Comparison of ENCODE assay signal across 9 mouse cellular contexts in the genomic region with DNA sequence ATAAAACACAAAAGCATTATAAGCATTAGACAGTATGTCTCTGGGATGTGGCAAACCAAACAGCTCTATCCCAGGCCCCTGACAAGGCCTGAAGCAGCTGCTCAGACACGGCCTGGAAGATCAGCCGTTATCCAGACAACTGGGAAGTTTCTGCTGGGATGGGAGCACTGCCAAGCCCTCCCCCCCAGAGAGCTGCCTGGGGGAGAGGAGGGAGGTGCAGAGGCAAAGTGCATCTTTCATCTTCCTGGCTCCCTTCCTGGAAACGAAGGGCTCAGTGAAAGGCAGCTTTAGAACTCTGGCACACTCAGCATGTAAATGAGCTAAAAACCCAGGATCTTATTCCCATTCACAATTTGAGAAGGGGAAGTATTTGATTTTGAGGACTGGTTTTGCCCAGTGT. TPM values are rescaled to one million over a fixed set of nuclear protein-coding genes. Genes with fewer than 3 reads are reported as not detected.
DNase-seq lines count a peak whose midpoint lies in the region; ATAC-seq and TF ChIP-seq lines count a peak whose summit lies in the region.
"Had no signal": no experiment of that assay in that cellular context is flagged by ENCODE, and none has a peak within 500 bp of the region (broad histone marks: within the 10 kb centered on the region; RNA-seq: fewer than 3 reads in every experiment).

No protein-coding gene starts in this region.

- no peaks in the 10 kb centered on the region for H3K27me3 ChIP-seq in heart, embryonic 12.5 days (replicated peaks)
- H3K27me3 ChIP-seq in limb, embryonic 14.5 days (ENCODE audit: control insufficient read depth, insufficient read depth, low read length), result no peaks in the 10 kb centered on the region

- H3K9me3 ChIP-seq in heart, embryonic 12.5 days (replicated peaks), result no peaks in the 10 kb centered on the region
- H3K9me3 ChIP-seq in limb, embryonic 14.5 days (ENCODE audit: control insufficient read depth, low read length), result no peaks in the 10 kb centered on the region

- WGBS in heart, embryonic 12.5 days, result 48% methylated on average over 3 of the region's 3 CpGs
- WGBS in limb, embryonic 14.5 days, result 28% methylated on average over 3 of the region's 3 CpGs

- H3K4me1 ChIP-seq in heart, embryonic 12.5 days (replicated peaks), result peaks cover 17% of the 10 kb centered on the region; the same call in 1 of the 2 replicates
- H3K4me1 ChIP-seq in limb, embryonic 14.5 days (ENCODE audit: control insufficient read depth, insufficient read depth, low read length), result no peaks in the 10 kb centered on the region; the same call in none of the 2 replicates

- no peak overlapping the region for H3K9ac ChIP-seq in heart, embryonic 12.5 days
- H3K9ac ChIP-seq in limb, embryonic 14.5 days (ENCODE audit: low read depth, low read length, severe bottlenecking), result no peak overlapping the region
- H3K9ac ChIP-seq: liver, embryonic 14.5 days had no signal

- ATAC-seq in heart, embryonic 12.5 days (ENCODE audit: insufficient number of reproducible peaks, low FRiP score), result no peak
- peak; percentile 45; the same call in 1 of the 2 replicates for ATAC-seq in limb, embryonic 14.5 days (ENCODE audit: low FRiP score, low read depth)

- H3K4me2 ChIP-seq in heart, embryonic 12.5 days, result no peak overlapping the region
- H3K4me2 ChIP-seq in limb, embryonic 14.5 days (replicated peaks; ENCODE audit: low read depth, low read length, severe bottlenecking), result no peak overlapping the region

- no peak for TF ChIP-seq POLR2A in limb, embryonic 14.5 days (IDR thresholded peaks at IDR 0.05; ENCODE audit: borderline replicate concordance, extremely low read depth, insufficient read depth, insufficient read length)

- H3K4me3 ChIP-seq in heart, embryonic 12.5 days, result no peak overlapping the region
- no peak overlapping the region for H3K4me3 ChIP-seq in limb, embryonic 14.5 days (replicated peaks; ENCODE audit: low read length)

- DNase-seq in heart, adult 18-20 months, result peak; percentile 74 to 84
- DNase-seq in adrenal gland, adult 8-10 months, result peak; percentile 73
- peak; percentile 71 to 75 for DNase-seq in frontal cortex, postnatal 14 days (ENCODE audit: low spot score in 2 of 2)
- DNase-seq in kidney, adult 18-20 months, result peak; percentile 82
- peak; percentile 74 for DNase-seq in limb, embryonic 14.5 days (ENCODE audit: low spot score)
- peak; percentile 76 for DNase-seq in right cerebral cortex, postnatal 4 days
- DNase-seq in retina, postnatal 1 day, result no peak

- H3K27ac ChIP-seq in heart, embryonic 12.5 days (ENCODE audit: poor library complexity, severe bottlenecking), result no peak overlapping the region
- H3K27ac ChIP-seq in limb, embryonic 14.5 days (replicated peaks; ENCODE audit: low read depth, low read length), result no peak overlapping the region

- peaks cover 65% of the 10 kb centered on the region for H3K36me3 ChIP-seq in heart, embryonic 12.5 days
- peaks cover 56% of the 10 kb centered on the region for H3K36me3 ChIP-seq in limb, embryonic 14.5 days (ENCODE audit: control insufficient read depth, insufficient read depth, low read length)

RNA-seq across cellular contexts. Expression of a gene that starts 9.3 kb away (rescaled TPM):
- 1 to 10 TPM; 5.6 TPM for total RNA-seq in heart, adult 18-20 months (2021)
- 17.8 and 19.1 TPM in 2 replicates for polyA plus RNA-seq in heart, embryonic 12.5 days (2016; fragmentation: Nextera tagmentation; extraction: Ambion mirVana)
- 10 to 100 TPM; 18.2 to 41.0 (median 33.3) TPM for total RNA-seq in adrenal gland, adult 8-10 months (2022)
- polyA plus RNA-seq in limb, embryonic 14.5 days (2012; rRNA removed), result 27.1 and 27.9 TPM in 2 replicates
- 40.1 and 43.9 TPM in 2 replicates for polyA plus RNA-seq in limb, embryonic 14.5 days (2014; fragmentation: Nextera tagmentation; extraction: Ambion mirVana)

RNA-seq across cellular contexts. Expression of a gene that starts 13.5 kb away (rescaled TPM):
- 10 to 100 TPM; 19.2 to 19.3 TPM for total RNA-seq in heart, adult 18-20 months (2021)
- 42.5 and 47.7 TPM in 2 replicates for polyA plus RNA-seq in heart, embryonic 12.5 days (2016; fragmentation: Nextera tagmentation; extraction: Ambion mirVana)
- total RNA-seq in adrenal gland, adult 8-10 months (2022), result 10 to 100 TPM; 24.5 to 40.0 (median 33.1) TPM
- 136 and 234 TPM in 2 replicates for polyA plus RNA-seq in limb, embryonic 14.5 days (2012; rRNA removed)
- polyA plus RNA-seq in limb, embryonic 14.5 days (2014; fragmentation: Nextera tagmentation; extraction: Ambion mirVana), result 61.5 and 68.3 TPM in 2 replicates

RNA-seq across cellular contexts. Expression of a gene that starts 30.4 kb away (rescaled TPM):
- total RNA-seq in heart, adult 18-20 months (2021), result 10 to 100 TPM; 11.1 to 12.3 TPM
- polyA plus RNA-seq in heart, embryonic 12.5 days (2016; fragmentation: Nextera tagmentation; extraction: Ambion mirVana), result 44.4 and 45.6 TPM in 2 replicates
- 10 to 100 TPM; 12.7 to 21.5 (median 18.0) TPM for total RNA-seq in adrenal gland, adult 8-10 months (2022)
- 31.9 and 46.7 TPM in 2 replicates for polyA plus RNA-seq in limb, embryonic 14.5 days (2012; rRNA removed)
- polyA plus RNA-seq in limb, embryonic 14.5 days (2014; fragmentation: Nextera tagmentation; extraction: Ambion mirVana), result 52.1 and 54.5 TPM in 2 replicates

RNA-seq across cellular contexts. Expression of a gene that starts 31.9 kb away (rescaled TPM):
- 10 to 100 TPM; 22.6 to 28.5 TPM for total RNA-seq in heart, adult 18-20 months (2021)
- 38.6 and 42.8 TPM in 2 replicates for polyA plus RNA-seq in heart, embryonic 12.5 days (2016; fragmentation: Nextera tagmentation; extraction: Ambion mirVana)
- total RNA-seq in adrenal gland, adult 8-10 months (2022), result 100 to 1,000 TPM in 2 of 4 experiments, 10 to 100 TPM in 2; 72.8 to 122 (median 105) TPM
- polyA plus RNA-seq in limb, embryonic 14.5 days (2012; rRNA removed), result 88.8 and 114 TPM in 2 replicates
- 29.4 and 30.9 TPM in 2 replicates for polyA plus RNA-seq in limb, embryonic 14.5 days (2014; fragmentation: Nextera tagmentation; extraction: Ambion mirVana)

RNA-seq across cellular contexts. Expression of a gene that starts 35.6 kb away (rescaled TPM):
- total RNA-seq in heart, adult 18-20 months (2021), result under 1 TPM; 0.07 to 0.46 TPM
- polyA plus RNA-seq in heart, embryonic 12.5 days (2016; fragmentation: Nextera tagmentation; extraction: Ambion mirVana), result 0.18 TPM in 1 of 2 replicates, not detected in the other
- under 1 TPM in 3 of 4 experiments, not detected in 1; 0.42 to 0.71 (median 0.62) TPM for total RNA-seq in adrenal gland, adult 8-10 months (2022)
- polyA plus RNA-seq in limb, embryonic 14.5 days (2012; rRNA removed), result 0.54 and 0.73 TPM in 2 replicates
- 0.21 and 0.32 TPM in 2 replicates for polyA plus RNA-seq in limb, embryonic 14.5 days (2014; fragmentation: Nextera tagmentation; extraction: Ambion mirVana)
